ENCODE assay signal across 8 mouse cellular contexts in the genomic region with DNA sequence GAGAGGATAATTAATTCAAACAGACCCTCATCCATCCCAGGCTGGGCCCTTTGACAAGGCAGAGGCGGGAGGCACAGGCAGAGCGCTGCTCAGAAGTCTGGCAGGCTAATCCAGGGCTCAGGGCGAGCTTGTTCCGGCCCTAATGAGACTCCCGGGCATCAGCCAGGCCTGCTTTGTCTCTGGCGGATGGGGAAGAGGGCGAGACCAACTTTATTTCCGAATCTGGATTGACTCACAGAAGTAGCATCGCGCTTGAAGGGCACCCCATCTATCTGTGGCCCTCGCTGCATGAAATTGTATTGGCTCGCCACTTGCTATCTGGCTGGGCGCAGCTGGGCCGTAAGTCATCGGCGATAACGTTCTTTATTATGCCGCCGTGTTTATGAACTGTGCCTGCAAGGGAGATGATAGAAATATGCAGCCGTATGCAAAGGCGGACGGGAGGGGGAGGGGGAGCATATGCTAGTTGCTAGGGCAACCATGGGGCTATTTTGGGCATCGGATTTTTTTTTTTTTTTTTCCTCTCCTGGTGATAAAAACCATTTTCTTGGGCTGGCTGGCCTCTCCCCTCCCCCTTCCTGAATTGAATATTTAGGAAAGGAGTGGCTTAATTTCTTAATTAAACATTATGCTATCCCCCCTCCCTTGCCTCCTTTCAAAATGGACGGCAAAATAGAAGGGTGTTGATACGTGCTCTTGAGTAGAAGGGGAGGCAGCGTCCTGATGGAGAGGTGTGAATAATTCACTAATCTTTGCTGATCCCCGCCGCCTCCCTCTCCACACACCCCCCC.
DNase-seq lines count a peak whose midpoint lies in the region; ATAC-seq and TF ChIP-seq lines count a peak whose summit lies in the region.

No protein-coding gene starts in this region.

- peak; percentile 55; the same call in 1 of the 2 replicates for ATAC-seq in embryonic facial prominence, embryonic 15.5 days (ENCODE audit: insufficient number of reproducible peaks, low FRiP score, low TSS enrichment, low read depth)
- no peak for ATAC-seq in monocyte, adult 5-6 weeks (replicated peaks; ENCODE audit: insufficient number of reproducible peaks, low FRiP score, low TSS enrichment, poor library complexity, severe bottlenecking)

- in situ Hi-C loops in CH12.LX (cut with MboI; ENCODE audit: low pct_ligation_motif_present, low pct_unique_long_range_greater_than_20kb, low sequenced_read_pairs) = no loop called here

- intact Hi-C loops in heart, postnatal 10 days (cut with DNase I) = no loop called here

- no peak overlapping the region for H3K4me3 ChIP-seq in CH12.LX (replicated peaks in 1 of 3; ENCODE audit: low read depth in 2 of 3, low read length in 2 of 3, poor library complexity in 1 of 3)
- peak overlapping the region; percentile 28 for H3K4me3 ChIP-seq in embryonic facial prominence, embryonic 15.5 days (replicated peaks)
- peak overlapping the region; percentile 58 for H3K4me3 ChIP-seq in layer of hippocampus, adult 2 months

- dilution Hi-C loops in CH12.LX (cut with MboI; ENCODE audit: extremely low pct_ligation_motif_present, extremely low pct_unique_long_range_greater_than_20kb, low sequenced_read_pairs) = no loop called here

- no peak for TF ChIP-seq RAD21 in CH12.LX (IDR thresholded peaks at IDR 0.05; ENCODE audit: low read depth, low read length)

- peaks cover 2% of the 10 kb centered on the region for H3K9me3 ChIP-seq in CH12.LX (replicated peaks; ENCODE audit: low read length)
- H3K9me3 ChIP-seq in embryonic facial prominence, embryonic 15.5 days (replicated peaks) = no peaks in the 10 kb centered on the region

- no peak for TF ChIP-seq POLR2A in CH12.LX (IDR thresholded peaks at IDR 0.05; ENCODE audit: low read depth, low read length)
- no peak for TF ChIP-seq POLR2A in brain, embryonic 14.5 days (IDR thresholded peaks at IDR 0.05; ENCODE audit: borderline replicate concordance, extremely low read depth, insufficient read depth, insufficient read length, poor library complexity, severe bottlenecking)

- no peak overlapping the region for H3K27ac ChIP-seq in CH12.LX (ENCODE audit: insufficient read depth, low read depth)
- peak overlapping the region; percentile 51; the same call in 1 of the 2 replicates for H3K27ac ChIP-seq in embryonic facial prominence, embryonic 15.5 days (replicated peaks)
- peak overlapping the region; percentile 97 for H3K27ac ChIP-seq in layer of hippocampus, adult 2 months

- H3K4me1 ChIP-seq in CH12.LX (ENCODE audit: control insufficient read depth in 1 of 2, insufficient read depth in 2 of 2) = peaks cover 5 to 19% of the 10 kb centered on the region in 2 experiments
- peaks cover 37% of the 10 kb centered on the region for H3K4me1 ChIP-seq in embryonic facial prominence, embryonic 15.5 days

- no peak for TF ChIP-seq EP300 in CH12.LX (IDR thresholded peaks at IDR 0.05; ENCODE audit: low read length)

- DNase-seq in CH12.LX (ENCODE audit: extremely low read depth) = no peak
- peak; percentile 96 for DNase-seq in brain, embryonic 14.5 days (ENCODE audit: low read depth)
- peak; percentile 54 to 58 for DNase-seq in heart, postnatal 10 days
- peak; percentile 79 to 88 for DNase-seq in layer of hippocampus, adult 2 months (ENCODE audit: low spot score in 2 of 2)
- DNase-seq in lung, adult 18-20 months = peak; percentile 46 to 54
- peak; percentile 30 for DNase-seq in ovary, postnatal 14 days (ENCODE audit: low spot score)

- H3K79me2 ChIP-seq in CH12.LX (replicated peaks; ENCODE audit: control insufficient read depth, extremely low read depth, insufficient read depth, poor library complexity, severe bottlenecking) = no peaks in the 10 kb centered on the region

- WGBS in embryonic facial prominence, embryonic 15.5 days = under 1% methylated on average over 28 of the region's 28 CpGs

- H3K27me3 ChIP-seq in CH12.LX (replicated peaks) = peaks cover 3% of the 10 kb centered on the region
- H3K27me3 ChIP-seq in embryonic facial prominence, embryonic 15.5 days = peaks cover 11% of the 10 kb centered on the region

- TF ChIP-seq CTCF in CH12.LX (conservative IDR thresholded peaks at IDR 0.05 in 1 of 2, IDR thresholded peaks at IDR 0.05 in 1 of 2; ENCODE audit: low read depth in 2 of 2, low read length in 2 of 2) = no peak
- TF ChIP-seq CTCF in brain, embryonic 14.5 days (IDR thresholded peaks at IDR 0.05; ENCODE audit: borderline replicate concordance, extremely low read depth, insufficient read depth, insufficient read length) = no peak
- no peak for TF ChIP-seq CTCF in layer of hippocampus, adult 2 months (conservative IDR thresholded peaks at IDR 0.05)

- H3K4me2 ChIP-seq in CH12.LX (ENCODE audit: insufficient read depth, low read depth, poor library complexity, severe bottlenecking) = no peak overlapping the region
- H3K4me2 ChIP-seq in embryonic facial prominence, embryonic 15.5 days (replicated peaks) = peak overlapping the region; percentile 61

- H3K36me3 ChIP-seq in CH12.LX (replicated peaks in 1 of 2; ENCODE audit: control insufficient read depth in 1 of 2, insufficient read depth in 1 of 2, low read length in 1 of 2) = no peaks in the 10 kb centered on the region
- H3K36me3 ChIP-seq in embryonic facial prominence, embryonic 15.5 days = no peaks in the 10 kb centered on the region

- H3K9ac ChIP-seq in CH12.LX (ENCODE audit: insufficient read depth, low read depth) = no peak overlapping the region
- H3K9ac ChIP-seq in embryonic facial prominence, embryonic 15.5 days = 0 out of 2 replicates have a peak overlapping the region, but pooled peaks have one; percentile 33

TF ChIP-seq in CH12.LX, 34 proteins besides CTCF, POLR2A, EP300 and RAD21:
- TF ChIP-seq UBTF (IDR thresholded peaks at IDR 0.05; ENCODE audit: low read depth, low read length) = no peak
- no peak for TF ChIP-seq GABPA (IDR thresholded peaks at IDR 0.05; ENCODE audit: insufficient replicate concordance, low read depth, low read length)
- TF ChIP-seq ZNF384 (IDR thresholded peaks at IDR 0.05; ENCODE audit: low read depth, low read length) = 0 out of 2 replicates have a peak, but pooled peaks have one; percentile 39
- TF ChIP-seq USF1 (IDR thresholded peaks at IDR 0.05; ENCODE audit: low read depth, low read length) = no peak
- TF ChIP-seq TCF12 (IDR thresholded peaks at IDR 0.05; ENCODE audit: low read depth, low read length) = no peak
- TF ChIP-seq MEF2A (IDR thresholded peaks at IDR 0.05; ENCODE audit: borderline replicate concordance, low read depth, low read length) = peak; percentile 38; the same call in 1 of the 2 replicates
- no peak for TF ChIP-seq BHLHE40 (IDR thresholded peaks at IDR 0.05; ENCODE audit: low read depth, low read length)

Comparison
In these comparisons a context has a peak if more than half of its experiments do, and no peak if none do; other contexts are left out.
1. H3K4me3 ChIP-seq: peak in embryonic facial prominence, embryonic 15.5 days (single experiment) and layer of hippocampus, adult 2 months (single experiment); none in CH12.LX (0 of 3).